Mouse (Mus musculus) v-Abl transformed pro-B cells (cell line): ENCODE measurements at regions not wholly inside any gene's neighbourhood (a gene's known extent, or its start where the extent isn't known, plus 50 kb on each side); places are given as distances from the start of the nearest gene placed in this dataset.

Experiments used
- in situ Hi-C, 2 experiments: fragments of 400-800 bp; cut with MboI; formaldehyde crosslinking; loops; one replicate each; pipeline ENCODE4 v1.15.1; 2025; ENCODE audit not compliant: unreplicated experiment in 2 of 2

- in situ Hi-C loops: no loop called here
These were observed 97.8 kb upstream of the Opcml start for GRCm38 (mm10) chr9:27692751-27693150.

- in situ Hi-C loops: no loop called here
These were observed 95.6 kb upstream of the Opcml start for GRCm38 (mm10) chr9:27694805-27695593.

DNA sequence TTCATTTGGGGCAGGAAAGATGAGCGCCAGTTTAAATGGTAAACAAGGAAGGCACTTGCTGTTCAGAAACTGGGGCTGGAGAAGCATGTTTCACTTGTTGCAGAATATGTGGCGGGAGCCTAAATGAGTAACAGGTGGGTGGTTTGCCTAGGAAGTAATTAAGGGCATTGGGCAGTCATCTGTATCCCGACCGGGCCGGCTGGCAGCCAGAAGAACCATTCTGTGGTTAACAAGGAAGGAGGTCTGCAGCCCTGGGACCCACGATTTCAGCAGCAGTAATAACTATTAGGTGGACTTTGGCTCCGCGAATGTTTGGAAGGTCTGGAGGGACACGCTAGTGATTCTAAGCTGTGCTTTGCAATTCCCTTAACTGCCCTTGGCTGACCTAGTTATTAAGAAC is 89.0 kb upstream of the Opcml start:
- in situ Hi-C loops: no loop called here

DNA sequence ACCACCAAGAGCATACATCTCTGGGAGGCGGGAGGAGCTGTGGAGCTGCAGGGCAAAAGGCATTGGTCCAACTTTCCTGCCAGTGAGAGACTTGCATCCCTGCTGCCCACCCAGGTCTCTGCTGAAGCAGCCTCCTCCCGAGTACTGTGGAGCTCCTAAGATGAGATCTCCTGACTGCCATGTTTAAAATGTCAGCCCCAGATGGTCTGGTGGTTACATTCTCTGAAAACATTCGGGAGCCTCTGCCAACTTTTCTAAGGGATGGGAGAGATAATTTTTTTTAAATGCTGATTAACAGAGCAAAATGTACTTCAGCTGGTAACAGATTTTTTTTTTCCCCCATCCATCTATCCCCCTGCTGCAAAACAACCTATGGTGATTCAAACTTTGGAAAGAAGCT is 88.4 kb upstream of the Opcml start:
- in situ Hi-C loops: no loop called here

DNA sequence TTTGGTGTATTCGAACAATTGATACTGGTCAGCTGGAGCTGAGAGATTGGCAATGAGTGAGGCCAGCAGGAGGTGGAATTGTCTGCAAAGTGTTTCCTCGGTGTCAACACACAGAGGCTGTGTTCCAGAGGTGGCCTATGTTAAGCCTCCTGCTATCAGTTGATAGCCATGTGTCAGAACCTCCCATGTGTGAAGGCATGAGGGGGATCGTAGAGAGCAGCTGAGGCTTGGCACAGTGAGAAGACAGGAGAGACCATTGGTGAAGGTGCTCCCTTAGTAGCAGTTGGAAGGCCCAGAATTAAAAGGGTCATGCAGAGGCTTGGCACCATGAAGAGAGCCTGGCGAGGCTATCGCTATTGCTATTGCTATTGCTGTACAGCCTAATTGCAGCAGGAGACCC is 86.6 kb upstream of the Opcml start:
- in situ Hi-C loops: no loop called here

GRCm38 (mm10) chr9:27723840-27724408 is 66.7 kb upstream of the Opcml start:
- in situ Hi-C loops: no loop called here

GRCm38 (mm10) chr9:27724576-27724975 is 66.0 kb upstream of the Opcml start:
- in situ Hi-C loops: no loop called here

DNA sequence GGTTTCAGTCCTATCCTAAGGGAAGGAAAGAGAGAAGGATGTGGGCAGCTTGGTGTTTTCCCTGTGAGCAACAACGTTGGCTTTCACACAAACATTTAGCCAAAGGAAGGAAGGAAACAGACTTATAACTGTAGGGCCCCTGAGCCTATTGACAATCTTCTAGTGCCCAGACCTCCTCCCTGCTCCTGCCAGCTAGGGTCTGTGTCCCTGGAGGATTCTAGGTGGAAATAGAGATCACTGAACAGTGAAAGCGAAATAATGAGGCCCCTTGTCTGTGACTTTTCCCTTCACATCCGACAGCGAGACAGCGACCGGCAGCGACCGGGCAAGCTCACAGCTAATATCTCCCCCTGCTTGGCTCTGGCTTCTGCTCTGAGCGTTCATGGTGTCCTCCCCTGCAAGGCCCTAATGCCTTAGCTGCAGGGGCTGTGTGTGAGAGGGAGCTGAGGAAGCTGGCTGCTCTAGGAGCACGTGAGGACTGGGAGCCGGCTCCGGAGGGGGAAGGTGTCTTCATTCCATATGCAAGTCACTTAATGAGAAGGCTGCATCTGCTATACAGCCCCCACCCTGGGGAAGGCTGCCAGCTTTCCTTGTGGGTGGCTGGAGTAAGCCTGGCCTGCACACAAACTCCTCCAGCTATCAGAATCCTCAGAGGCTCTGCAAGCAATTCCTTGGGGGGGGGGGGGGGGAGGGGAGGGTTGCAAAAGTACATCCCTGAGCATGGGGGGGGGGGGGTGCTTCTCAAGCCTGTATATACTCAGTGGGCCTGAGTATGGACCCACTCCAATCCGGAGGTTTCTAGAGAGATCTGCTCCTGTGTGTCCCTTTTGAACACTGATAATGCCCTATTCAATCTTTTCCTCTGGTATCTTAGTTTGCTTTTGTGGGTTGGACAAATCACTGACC is 61.7 kb upstream of the Opcml start:
- in situ Hi-C loops: loop anchor here in 1 of 2 experiments (25.0 kb wide), 1 partner anchor 1908 kb away; no protein-coding TSS in a partner anchor

- in situ Hi-C loops: loop anchor here in 1 of 2 experiments (25.0 kb wide), 1 partner anchor 1908 kb away; no protein-coding TSS in a partner anchor
These were observed 61.1 kb upstream of the Opcml start for GRCm38 (mm10) chr9:27729558-27729889.

DNA sequence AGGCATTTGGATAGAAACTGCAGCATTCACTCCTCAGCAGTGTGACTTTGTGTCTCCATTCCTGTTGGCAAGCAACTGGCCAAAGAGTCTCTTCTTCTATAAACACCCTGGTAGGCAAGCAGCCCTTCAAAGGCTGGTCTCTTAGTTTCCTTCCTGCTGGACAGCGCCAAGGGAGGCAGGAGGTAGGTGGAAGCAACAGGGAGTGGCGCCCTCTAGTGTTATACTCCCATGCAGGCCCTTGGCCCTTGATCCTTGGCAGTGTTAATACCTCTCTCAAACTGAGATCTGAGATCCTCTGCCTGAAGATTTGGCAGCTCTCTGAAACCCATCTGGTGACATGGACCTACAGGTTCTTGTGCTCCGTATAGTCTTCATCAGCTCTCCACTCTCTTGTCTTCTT is 51.3 kb upstream of the Opcml start:
- in situ Hi-C loops: loop anchor here (5.0 to 25.0 kb wide), 4 partner anchors 214 to 1898 kb away; no protein-coding TSS in a partner anchor
